Mouse (Mus musculus) ovary, adult 18-20 months (tissue): ENCODE results near the gene Arg2.
"Not testable (repeated sequence)": the region's sequence is repeated elsewhere in the genome, so short reads cannot be mapped to it uniquely, and the experiment has no call there.

ENCODE experiments used
- DNase-seq: peaks from one replicate; pipeline ENCODE4 v3.0.0; 2022; ENCODE audit warnings: low spot score, mixed read lengths

Arg2 gene

GRCm38 (mm10) chr12:79171269-79171995, 40.9 kb downstream of the Arg2 start:
- no peak for DNase-seq

- DNase-seq, result peak; percentile 81
Observed at GRCm38 (mm10) chr12:79172019-79172941, 41.7 kb downstream of the Arg2 start, which contains the start of gene Vti1b. Vti1b (minus strand) TSS chr12:79172667.

GRCm38 (mm10) chr12:79173721-79174120, 43.1 kb downstream of the Arg2 start:
- DNase-seq, result no peak

DNA sequence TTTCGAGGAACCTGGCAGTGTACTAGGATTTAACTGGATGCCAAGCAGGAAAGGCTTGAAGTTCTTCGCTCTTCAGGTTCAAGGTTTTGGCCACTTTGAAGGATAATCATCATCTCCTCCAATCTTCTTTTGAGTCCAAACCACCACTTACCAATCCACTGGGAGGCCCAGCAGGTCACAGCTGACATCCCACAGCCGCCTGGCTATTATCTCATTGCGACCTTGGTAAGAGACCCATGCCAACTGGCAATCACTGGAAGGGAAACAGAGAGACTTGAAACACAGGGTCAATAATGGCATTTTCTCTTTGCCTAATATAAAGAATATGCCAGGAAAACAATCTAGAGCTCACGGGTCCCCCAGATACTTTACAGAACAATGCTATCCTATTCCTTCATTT, 45.4 kb downstream of the Arg2 start:
- no peak for DNase-seq

- not testable (repeated sequence) for DNase-seq
Observed at GRCm38 (mm10) chr12:79185160-79185559, 54.6 kb downstream of the Arg2 start.

DNA sequence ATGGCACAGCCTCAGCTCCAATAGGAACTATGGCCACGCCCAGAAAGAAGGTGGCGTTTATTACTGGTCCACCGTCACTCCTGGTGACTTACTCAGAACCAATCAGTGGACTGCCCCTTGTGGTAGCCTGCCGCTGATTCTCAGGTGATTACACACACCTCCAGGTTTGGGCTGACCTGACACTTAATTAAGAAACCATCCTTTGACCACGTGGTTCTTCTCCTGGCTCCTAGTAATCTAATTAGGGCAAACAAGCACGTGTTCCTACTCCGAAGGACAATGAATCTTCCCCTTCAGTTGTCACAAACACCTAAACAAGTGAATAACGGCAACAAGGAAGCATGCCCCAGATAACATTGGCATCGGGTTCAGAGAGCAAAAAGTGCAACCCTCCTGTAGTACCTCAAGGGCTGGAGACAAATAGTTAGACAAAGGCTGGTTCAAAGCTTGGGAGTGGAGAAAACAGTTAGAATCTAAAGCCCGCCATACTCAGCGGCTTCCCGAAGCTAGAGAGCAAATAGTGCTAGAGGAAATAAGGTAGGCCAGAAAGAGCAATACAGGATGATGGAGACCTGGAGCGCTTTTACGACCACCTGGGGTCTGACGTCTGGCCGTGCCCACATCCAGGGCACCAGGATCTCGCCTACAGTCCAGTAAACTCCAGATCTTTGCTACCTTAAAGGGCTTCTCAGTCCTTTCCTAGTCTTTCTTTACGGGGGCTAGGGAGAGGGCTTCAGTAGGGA, 60.5 kb downstream of the Arg2 start:
- peak; percentile 27 for DNase-seq

GRCm38 (mm10) chr12:79191701-79192100, 61.1 kb downstream of the Arg2 start:
- DNase-seq, result peak; percentile 47

GRCm38 (mm10) chr12:79192193-79192592, 61.6 kb downstream of the Arg2 start, which contains the start of gene Rdh11:
Rdh11 (minus strand) TSS chr12:79192293.
- DNase-seq, result no peak

GRCm38 (mm10) chr12:79193441-79193840, 62.9 kb downstream of the Arg2 start:
- DNase-seq, result peak; percentile 36

DNA sequence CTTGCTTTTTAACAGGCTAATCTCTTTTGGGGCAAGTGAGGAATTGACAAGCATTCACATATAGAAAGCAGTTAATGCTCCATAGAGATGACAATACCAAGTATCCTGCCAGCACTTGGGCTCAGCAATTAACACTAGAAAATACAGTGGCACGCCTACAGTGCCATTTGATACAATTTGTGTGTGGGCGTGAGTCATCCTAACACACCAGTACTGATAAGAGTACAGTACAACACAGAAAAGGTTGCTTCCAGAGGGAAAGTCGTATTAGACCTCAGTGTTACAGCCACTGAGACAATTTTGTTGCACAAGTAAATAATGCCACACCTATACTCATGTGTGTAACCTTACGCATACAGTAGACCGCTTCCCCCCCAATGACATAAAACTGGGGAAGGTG, 66.5 kb downstream of the Arg2 start:
- DNase-seq, result no peak

DNA sequence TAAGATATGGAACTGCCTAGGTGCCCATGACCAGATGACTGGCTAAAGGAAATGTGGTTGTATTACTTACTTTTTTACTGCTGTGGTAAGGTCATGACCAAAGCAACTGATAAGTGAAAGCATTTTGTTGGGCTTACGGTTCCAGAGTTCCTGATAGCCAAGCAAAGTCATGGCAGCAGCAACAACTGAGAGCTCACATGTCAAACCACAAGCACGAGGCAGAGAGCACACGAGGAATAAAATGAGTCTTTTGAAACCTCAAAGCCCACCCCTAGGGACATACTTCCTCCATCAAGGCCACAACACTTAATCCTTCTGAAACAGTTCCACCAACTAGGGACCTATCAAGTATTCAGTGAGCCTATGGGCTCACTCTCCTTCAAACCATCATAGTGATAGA, 71.3 kb downstream of the Arg2 start:
- no peak for DNase-seq
